Mouse (Mus musculus) induced T-regulatory cell, adult 2 months (primary cell): ENCODE results near the gene Dgki.

Source experiments
- DNase-seq: peaks from one replicate; pipeline ENCODE4 v3.0.0-alpha.2; 2012; ENCODE audit warnings: low read depth

Gene Dgki

DNA sequence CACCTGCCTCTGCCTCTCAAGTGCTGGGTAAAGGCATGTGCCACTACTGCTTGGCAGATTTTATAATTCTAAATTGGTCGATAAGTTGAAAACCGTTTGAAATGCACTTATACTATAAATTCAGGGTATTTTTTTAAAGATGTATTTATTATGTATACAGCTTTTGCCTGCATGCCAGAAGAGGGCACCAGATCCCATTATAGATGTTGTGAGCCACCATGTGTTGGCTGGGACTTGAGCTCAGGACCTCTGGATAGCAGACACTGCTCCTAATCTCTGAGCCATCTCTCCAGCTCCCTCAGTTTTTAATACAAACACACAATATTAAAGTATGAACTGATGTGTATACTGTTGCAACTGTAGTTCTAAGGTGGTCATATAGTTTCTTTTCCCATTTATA is 288.4 kb downstream of the Dgki start:
- DNase-seq: no peak

DNA sequence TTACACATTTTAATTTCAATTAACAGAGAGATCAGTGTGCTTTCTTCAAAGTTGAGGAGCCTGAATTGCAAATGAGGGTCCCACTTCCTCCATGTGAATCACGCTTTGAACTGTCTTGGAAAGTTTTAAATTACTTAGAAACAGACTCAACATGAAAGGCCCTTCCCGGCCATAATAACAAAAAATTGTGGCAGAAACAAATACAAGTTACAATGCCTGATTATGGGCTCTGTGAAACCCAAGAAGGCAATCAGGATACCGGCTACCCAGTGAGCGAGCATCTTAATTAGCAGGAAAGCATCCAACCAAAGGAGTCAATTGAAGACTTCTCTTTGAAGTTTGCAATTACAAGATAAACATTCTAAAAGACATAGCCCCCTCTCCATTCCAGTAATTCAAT is 292.4 kb downstream of the Dgki start:
- DNase-seq: no peak

DNA sequence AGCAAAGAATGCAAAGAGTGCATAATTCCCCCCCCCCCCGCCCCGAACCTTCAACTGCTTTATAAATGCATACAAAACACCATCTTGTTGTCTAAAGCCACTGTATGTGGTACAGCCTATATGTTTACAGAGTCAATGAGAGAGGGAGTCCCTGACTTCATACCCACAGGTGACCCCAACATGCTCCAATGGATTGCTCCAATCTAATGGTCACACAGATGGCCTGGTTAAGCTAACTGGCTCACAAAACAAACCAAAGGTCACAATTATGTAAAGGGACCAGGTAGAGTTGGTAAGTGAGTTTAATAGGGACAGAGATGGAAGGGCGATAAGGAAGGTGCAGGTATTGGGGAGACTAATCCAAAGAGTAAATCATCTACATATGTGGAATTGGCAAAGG is 295.1 kb downstream of the Dgki start:
- no peak for DNase-seq

DNA sequence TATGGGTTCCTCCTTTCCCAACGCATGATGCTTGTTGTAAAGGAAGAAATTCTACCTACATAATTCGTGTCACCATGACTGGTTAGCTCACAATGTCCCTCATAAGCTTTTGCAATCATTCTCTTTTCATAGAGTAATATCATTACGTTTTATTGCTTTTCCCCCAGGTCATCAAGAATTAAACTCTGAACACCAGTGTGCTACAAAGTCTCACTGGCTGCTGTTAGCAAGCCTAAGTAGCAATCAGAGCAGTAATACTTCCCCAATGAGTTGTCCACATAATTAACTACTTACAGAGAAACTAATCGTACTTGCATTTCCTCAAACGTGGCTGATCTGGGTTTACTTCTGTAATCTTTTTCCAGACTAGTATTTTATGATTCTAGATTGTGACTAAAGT is 296.7 kb downstream of the Dgki start:
- DNase-seq: no peak

DNA sequence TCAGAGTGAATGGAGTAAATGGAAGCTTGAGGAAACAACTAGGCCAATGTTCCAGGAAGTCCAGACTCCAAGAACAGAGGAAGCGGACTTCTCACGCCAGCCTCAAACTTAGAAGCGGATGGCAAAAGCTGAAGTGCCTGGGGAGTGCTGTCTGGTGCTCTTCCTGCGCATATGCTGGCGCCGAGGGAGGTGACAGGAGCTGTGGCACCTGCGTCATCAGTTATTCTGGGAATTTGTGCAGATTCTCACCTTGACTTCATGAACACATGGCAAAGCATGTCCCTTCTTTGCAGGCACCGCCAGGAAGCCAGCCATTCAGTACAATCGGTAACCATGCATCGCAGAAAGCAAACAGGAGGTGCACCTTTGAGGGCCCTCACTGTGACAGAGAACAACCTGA is 301.0 kb downstream of the Dgki start:
- DNase-seq: no peak

DNA sequence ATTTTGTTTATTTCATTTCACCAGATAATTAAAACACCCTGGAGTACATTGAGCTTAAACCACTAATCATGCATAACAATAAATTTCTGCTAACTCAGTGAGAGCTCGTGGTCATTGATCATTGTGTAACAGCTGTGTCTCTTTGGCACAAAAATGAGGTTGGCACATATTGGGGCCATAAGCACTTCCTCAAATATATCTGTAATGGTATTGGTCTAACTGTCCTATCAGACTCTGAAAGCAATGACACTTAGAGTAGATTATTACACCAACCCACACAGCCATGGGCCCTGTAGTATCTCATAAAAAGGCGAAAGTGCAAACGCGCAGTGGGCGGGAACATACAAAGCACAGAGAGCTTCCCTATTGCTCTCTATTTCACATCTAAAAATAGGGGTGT is 305.7 kb downstream of the Dgki start:
- DNase-seq: no peak

DNA sequence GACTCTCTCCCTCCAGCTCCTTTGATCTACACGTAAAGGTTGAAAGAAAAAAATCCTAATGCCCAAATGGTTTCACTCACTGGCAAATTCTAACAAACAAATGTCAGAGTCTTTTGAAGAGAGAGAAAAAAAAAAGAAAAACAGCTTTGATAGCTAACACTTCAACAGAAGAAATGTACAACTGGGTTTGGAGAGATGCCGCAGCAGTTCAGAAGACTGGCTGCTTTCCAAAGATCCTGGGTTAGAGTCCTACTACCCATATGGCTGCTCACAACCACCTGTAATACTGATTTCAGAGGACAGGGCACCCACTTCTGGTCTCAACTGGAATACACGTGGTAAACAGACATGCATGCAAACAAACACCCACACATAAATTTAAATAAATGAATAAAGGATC is 309.8 kb downstream of the Dgki start:
- DNase-seq: no peak

DNA sequence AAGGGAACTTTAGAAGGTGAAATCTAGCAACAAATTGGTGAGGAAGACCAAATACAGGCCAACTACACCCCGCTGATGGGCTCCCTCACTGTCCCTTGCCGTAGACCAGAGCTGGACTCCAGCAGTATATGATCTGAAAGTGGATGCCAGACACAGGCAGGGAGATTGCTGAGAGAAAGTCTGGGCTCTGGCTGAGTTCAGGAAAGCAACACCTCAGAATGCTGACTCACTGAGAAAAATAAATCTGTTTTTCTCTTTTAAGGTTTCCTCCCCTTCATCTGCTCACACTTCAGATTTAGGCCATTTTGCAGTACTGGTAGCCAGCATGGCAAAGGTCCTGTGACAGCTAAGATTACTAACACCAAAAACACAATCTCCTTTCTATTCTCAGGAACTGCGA is 311.2 kb downstream of the Dgki start:
- DNase-seq: no peak

DNA sequence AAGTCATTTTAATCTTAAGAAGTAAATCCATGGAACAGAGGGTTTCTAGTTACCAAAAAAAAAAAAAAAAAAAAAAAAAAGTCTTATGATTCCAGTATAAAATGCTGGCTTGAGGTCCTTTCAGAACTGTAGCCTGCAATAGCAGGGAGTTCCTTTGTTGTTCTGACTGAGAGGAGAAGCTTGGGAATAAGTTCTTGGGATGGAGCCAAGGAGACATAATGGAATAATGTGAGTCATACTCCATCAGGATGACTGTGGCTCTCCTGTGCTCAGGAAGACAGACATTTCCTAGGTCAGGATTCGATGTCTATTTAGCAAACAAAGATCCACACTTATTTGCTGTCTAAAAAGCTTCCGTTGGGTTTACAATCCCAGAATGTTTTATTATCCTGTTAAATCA is 318.3 kb downstream of the Dgki start:
- DNase-seq: no peak

DNA sequence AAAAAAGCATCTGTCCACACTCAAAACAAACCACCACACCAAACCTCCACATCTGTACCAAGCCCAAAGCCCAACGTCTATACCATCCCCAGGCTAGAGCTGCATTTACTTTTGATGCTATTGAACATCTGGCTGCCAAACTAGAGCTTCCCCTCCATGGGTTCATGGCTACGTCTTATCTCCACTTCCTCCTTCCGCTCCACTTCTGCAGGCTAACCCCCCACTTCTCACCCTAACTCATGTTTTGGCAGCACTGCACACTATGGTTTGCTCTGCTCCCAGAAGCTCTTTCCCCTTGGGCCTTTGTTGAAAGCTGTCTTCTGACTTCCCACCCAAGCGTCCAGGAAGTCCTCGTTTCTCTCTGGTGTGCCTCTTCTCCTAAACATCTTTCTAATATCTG is 319.5 kb downstream of the Dgki start:
- DNase-seq: no peak

DNA sequence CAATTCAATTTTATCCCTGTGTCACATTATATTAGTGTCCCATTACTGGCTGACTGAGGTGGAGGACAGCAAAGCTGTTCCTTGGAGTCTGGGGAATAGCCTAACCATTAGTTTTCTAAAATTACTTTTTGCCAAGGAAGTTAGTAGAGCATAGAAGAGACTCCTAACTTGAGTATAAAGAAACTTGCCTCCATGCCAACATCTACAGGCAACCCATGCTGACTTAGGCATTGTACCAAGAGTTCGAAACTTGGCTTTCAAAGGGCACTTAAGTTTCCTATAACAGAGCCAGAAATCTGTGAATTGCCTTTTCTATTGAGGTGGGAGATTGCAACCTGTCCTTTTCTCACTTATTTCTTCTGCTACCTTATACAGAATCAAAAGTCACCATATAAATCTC is 321.8 kb downstream of the Dgki start:
- DNase-seq: no peak

DNA sequence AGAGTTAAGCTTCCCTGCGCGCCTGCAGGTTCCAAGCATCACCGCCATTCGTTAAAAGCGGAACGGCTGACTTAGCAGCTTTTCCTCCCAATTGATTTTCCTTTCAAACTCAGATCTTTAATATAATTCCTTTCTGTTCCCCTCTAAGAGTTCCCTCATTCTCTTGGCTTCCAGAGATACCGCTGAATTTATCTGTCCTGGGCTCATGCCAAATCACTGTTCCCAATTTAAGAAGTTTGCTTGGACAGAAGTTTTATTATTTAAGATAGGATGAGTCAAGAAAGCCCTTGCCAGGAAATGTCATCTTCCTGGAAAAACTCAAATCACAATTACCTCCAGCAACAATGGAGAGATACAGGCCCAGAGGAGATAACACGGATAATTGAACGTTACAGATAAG is 326.9 kb downstream of the Dgki start:
- DNase-seq: no peak

DNA sequence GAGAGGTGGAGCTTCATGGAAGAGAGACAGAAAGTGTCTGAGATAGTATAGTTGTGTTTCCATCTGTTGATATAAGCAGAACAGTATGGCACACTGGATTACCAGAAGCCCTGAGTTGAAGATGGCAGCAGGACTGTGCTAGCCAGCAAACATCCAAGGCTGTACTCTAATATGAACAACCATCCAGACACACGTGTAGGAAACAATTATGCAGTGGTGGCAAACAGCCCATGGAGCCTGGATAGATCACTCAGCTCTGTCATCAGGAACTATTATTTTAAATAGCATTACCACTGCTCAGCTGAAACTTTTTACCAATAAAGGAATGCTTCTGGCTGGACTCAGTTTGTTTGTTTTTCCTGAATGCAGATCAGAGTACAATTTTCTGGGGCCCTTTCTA is 327.5 kb downstream of the Dgki start:
- no peak for DNase-seq

DNA sequence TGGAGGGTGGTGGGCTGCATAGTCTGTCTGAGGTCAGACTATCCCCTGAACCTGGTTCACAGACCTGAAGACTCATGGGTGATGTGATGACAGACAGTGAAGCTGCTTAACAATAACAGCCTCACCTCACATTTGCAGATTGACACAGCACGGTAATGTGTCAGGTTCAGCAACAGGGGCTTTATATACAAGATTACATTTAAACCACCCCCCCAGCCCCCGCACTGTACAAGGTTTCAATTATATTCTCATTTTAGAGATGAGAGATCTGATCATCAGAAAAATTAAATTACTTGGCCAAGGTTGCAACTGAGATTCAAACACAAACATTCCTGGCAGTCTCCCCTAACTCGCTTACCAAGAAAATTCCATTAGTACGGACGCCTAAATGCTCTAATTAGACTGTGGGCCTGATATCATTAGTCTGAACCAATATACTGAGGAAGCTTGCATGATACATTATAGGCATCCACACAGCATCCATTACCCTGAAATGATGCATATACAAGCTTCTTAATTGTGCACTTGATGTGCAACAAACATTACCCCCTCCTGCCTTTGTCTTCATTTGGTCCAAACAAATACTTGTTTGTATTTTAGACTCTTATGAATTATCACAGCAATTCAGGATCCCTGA is 330.6 kb downstream of the Dgki start:
- no peak for DNase-seq

DNA sequence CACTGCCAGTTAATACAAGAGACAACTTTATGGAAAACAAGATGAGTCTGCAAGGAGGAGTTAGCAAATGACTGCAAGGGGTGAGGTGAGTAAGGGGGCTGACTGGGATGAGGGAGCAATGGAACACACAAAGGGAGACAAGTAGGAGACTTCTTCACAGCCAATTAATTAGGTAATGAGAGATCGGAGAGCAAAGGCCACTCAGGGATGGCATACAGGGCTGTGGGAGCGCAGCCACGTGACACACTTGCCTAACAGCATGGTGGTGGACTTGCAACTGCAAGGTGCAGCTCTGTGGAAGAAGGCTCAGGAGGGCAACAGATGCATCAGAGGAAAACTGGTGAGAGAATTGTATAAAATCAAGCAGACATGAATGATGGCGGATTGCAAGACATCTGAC is 339.3 kb downstream of the Dgki start:
- DNase-seq: no peak

DNA sequence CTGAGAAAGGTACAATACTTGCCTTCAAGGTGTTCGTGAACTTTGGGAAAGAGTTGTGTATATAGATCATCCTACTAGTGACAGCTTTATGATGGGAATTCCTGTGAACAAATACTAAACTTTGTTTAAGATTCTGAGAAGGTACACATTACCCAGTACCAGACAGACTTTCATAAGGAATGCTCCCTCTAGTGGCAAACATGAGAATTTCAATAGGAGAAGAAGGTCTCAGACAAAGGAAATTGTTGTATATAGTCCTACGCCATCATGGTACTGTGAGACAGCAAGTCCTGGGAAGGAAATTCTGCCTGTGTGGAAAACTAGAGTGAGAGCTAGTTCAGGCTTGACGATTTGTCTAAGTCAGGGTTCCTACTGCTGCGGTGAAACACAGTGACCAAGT is 344.7 kb downstream of the Dgki start:
- DNase-seq: peak; percentile 25

DNA sequence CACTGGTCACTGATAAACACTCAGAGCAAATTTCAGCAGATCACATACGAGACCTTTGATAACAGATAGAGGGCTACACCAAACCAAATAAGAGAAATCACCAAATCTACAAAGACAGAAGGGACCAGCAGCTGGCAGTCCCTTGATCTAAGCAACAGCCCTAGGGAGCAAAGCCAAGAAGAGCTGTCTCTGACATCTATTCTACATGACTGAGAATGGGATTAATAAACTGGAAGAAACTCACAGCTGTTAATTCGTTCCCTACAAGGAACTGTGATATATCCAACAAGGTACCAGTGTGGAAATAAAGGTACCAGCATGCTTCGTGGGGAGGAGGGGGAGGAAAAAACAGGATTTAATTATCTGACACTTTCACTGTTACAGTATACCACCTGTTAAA is 349.3 kb downstream of the Dgki start:
- no peak for DNase-seq

DNA sequence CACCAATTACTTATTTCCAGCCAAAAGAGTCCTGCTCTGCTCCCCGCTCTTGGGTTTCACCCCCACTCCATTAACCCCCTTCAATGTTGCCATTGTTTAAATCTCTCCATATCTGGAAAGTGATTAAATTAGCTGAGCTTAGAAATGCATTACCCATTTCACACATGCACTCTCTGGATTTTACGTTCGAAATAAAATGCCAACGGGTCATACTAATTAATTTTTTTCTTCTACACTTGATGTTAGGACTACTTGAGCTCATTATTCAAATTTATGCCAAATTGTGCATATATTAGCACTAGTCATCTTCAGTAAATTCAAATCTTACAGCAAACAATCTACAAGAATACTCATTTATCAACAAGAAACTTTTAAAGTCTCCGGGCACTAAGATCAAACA is 352.1 kb downstream of the Dgki start:
- DNase-seq: no peak

DNA sequence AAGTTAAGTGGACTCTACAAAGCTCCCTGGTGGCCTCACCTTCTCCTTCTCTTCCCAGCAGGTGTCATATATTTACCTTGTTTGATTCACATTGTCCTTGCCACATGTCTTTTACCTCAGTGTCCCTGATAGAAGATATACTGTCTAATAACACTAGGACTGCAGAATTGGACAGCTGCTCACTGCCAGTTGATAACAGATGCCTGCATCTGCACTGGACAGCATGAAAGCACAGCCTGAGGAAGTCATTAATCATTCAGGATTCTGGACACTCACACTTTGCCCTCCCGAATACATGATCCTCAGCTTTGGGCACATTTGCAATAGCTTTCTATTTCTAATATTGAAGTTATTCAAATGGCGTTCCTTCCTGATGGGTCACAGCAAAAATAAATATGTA is 362.5 kb downstream of the Dgki start:
- no peak for DNase-seq

DNA sequence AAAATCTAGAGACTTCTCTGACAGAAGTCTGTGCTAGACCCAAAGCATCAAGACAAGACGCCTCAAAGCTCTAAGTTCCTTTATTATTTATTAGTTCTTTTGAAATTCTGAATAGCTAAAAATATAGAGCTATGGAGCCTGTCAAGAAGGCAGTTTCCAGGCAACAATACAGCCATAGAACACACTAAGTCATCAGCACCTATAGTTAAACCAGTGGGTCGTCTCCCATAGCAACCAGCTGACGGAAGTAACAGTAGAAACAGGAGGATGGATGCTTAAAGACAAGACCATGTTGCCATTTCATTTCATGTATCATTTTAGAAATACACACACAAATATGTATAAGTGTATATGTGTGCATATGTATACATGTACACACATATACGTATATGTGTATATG is 363.2 kb downstream of the Dgki start:
- DNase-seq: no peak

DNA sequence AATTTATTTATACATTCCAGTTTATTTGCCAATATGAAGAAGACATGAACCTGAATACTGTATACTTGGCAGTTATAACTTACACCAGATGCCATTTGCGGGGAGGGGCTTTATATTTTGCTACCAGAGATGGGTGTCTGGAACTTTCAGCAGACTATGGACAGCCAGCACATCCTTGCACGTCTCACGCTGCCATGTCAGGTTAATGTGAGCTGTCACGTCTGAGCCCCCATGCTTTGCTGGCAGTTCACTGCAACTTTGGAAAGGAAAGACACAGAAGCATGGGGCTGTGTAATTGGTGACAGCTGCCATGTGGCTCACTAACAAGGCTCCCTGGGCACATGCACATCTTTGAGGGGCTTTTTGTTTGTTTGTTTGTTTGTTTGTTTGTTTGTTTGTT is 368.5 kb downstream of the Dgki start:
- DNase-seq: no peak

DNA sequence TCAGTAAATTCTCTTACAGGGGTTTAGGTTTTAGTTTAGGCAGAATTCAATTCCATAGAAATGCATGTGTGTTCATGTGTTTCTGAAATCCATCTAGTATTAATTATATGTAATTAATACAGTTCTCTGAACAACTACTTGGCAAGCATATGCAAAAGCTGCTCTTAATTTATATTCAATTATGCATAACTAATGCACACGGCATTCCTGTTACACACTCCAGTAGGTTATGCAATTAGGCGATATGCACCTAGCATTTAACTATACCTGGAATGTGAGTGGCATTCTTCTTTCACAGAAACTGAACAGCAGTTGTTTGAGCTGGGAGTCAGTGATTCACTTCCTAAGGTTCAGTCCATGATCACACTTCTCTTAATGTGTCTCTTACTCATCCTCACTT is 370.2 kb downstream of the Dgki start:
- DNase-seq: no peak

DNA sequence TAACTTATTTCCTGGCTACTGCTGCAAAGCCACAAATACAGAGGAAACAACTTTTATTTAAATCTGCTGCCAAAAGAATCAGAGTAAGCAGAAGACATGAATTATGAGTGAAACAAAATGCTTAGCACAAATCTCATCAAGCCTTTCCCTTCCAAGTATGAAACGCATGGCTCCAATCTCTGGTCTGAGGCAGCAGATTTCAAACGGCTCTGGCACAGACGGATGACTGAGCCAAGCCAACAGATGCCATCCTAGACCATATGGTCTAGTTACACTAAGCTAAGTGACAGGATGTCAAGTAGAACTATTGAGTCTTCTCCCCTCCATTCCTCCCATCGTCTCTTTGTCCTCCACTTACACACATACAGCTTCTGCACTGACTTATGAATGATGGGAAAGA is 373.5 kb downstream of the Dgki start:
- DNase-seq: no peak

DNA sequence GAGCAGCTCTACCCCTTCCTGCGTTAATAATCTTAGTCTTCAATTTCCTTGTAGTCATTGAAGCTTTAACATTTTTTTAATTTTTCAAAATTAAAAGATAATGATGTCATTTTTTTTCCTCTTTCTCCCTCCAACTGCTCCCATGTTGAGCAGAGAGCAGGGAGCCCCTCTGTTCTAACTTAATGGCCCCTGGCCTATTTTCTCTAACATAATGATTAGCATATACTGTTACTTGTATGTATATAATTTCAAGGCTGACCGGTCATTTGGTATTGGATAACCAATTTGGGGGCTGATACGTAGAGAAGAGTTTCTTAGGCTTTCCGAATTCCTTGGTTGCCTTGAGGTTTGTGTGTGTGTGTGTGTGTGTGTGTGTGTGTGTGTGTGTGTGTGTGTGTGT is 378.0 kb downstream of the Dgki start:
- DNase-seq: no peak

DNA sequence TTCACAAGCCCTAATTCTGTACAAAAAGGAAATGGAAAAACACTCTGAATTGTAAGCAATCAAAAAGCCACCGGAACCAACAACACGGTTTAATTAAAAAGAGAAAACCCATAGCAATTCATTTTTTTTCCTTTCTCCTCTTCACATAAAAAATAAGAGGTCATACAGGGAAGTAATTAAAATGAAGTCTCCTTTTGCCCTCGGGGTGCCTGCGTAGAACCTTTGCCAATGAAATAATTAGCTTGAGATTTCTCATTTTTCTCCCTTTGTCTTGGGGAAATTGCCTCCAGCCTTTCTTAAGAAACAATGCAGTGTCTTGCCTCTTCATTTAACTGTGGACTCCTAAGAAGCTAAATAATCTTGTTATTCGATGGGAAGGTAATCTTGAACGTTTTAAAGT is 388.4 kb downstream of the Dgki start:
- DNase-seq: no peak
